Mouse (Mus musculus) lung, postnatal 0 days (tissue): ENCODE data around the gene Kcne3. TPM values are rescaled to one million over a fixed set of nuclear protein-coding genes. Genes with fewer than 3 reads are reported as not detected.

ENCODE experiments used
- ATAC-seq: fragments of 200-750 bp; cut with Nextera tagmentation; 2 replicates; pipeline ENCODE4 v1.8.0; 2017; ENCODE audit warnings: moderate library complexity
- DNase-seq: peaks from one replicate; pipeline ENCODE4 v3.0.0-alpha.2; 2016; ENCODE audit warnings: low spot score
- H3K27ac ChIP-seq: fragments of 300-500 bp; sonication (generic); 2 replicates; pipeline ENCODE4 v1.5.1; 2014; ENCODE audit warnings: antibody characterized with exemption, mild to moderate bottlenecking, low read length, mixed read lengths
- H3K27me3 ChIP-seq: fragments of 300-500 bp; sonication (generic); replicated peaks from 2 replicates; pipeline ENCODE4 v1.6.1; 2014; ENCODE audit warnings: low read length, mixed read lengths; ENCODE audit not compliant: insufficient read depth
- H3K36me3 ChIP-seq: fragments of 300-500 bp; sonication (generic); 2 replicates; pipeline ENCODE4 v1.6.1; 2014; ENCODE audit warnings: low read length, mixed read lengths; ENCODE audit not compliant: insufficient read depth
- H3K4me1 ChIP-seq: fragments of 300-500 bp; sonication (generic); 2 replicates; pipeline ENCODE4 v1.6.1; 2014; ENCODE audit warnings: antibody characterized with exemption, low read depth, low read length, mixed read lengths; ENCODE audit not compliant: insufficient read depth
- H3K4me2 ChIP-seq: fragments of 300-500 bp; sonication (generic); replicated peaks from 2 replicates; pipeline ENCODE4 v1.6.1; 2014; ENCODE audit warnings: low read depth, mild to moderate bottlenecking, low read length, moderate library complexity, mixed read lengths
- H3K4me3 ChIP-seq: fragments of 300-500 bp; sonication (generic); 2 replicates; pipeline ENCODE4 v1.5.1; 2014; ENCODE audit warnings: low read depth, low read length
- H3K9ac ChIP-seq: fragments of 300-500 bp; sonication (generic); replicated peaks from 2 replicates; pipeline ENCODE4 v1.6.1; 2014; ENCODE audit warnings: low read depth, mild to moderate bottlenecking
- H3K9me3 ChIP-seq: fragments of 300-500 bp; sonication (generic); 2 replicates; pipeline ENCODE4 v1.6.1; 2016; ENCODE audit warnings: low read length, mixed read lengths
- CTCF ChIP-seq: IDR thresholded peaks from 2 replicates; pipeline ENCODE4 v1.5.1; 2016; ENCODE audit warnings: antibody characterized with exemption, mild to moderate bottlenecking
- EP300 ChIP-seq: IDR thresholded peaks from 2 replicates; pipeline ENCODE4 v1.6.1; 2016; ENCODE audit warnings: antibody characterized with exemption, mild to moderate bottlenecking, control low read depth
- WGBS: fragments of 180-500 bp; shearing (Covaris S2); extraction: QIAGEN DNeasy Blood & Tissue Kit; methylation state at CpG from one replicate; pipeline ENCODE4 v1.1.7; 2014; 5-methylcytosine and 5-hydroxymethylcytosine counted together
- polyA plus RNA-seq: library from polyadenylated mRNA; unstranded; fragments of >200 nt; fragmentation: Nextera tagmentation; extraction: Ambion mirVana; gene quantifications from 2 replicates; pipeline ENCODE4 v1.2.1, GENCODE M21; 2015

Kcne3 gene
- polyA plus RNA-seq = 3.3 and 4.9 TPM in 2 replicates

DNA sequence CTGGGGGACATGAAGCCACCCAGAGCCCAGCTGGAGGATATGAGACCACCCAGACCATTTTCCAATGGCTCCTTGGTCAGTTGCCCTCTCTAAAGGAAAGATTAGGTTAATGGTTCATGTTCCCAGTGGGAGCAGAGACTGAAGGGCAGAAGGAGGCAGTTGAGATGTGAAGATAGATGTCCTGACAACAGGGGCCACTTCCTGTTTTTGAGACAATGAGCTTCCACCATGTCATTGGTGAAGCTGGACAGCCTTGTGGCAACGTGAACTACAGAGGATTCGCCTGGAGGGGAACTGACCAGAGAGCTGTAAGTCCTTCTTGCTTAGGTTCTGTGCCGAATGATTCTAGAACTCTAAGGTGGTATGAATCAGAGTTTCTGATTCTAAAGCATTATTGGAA is at the start of gene Kcne3:
Gene Kcne3, plus strand, starts transcription at position 234 of the 400 bp plus-strand sequence.
- no peak for DNase-seq
- Histone ChIP-seq H3K27ac (no peak within 1 kb of the TSS), H3K9ac (no peak within 1 kb of the TSS), H3K4me1 (peaks cover 10% of the 10 kb centered on the region; the same call in 1 of the 2 replicates), H3K27me3 (no peaks in the 10 kb centered on the region; the same call in 1 of the 2 replicates), H3K9me3 (no peaks in the 10 kb centered on the region), H3K36me3 (no peaks in the 10 kb centered on the region), H3K4me2 (no peak within 1 kb of the TSS), H3K4me3 (no peak within 1 kb of the TSS)
- no peak for ATAC-seq
- WGBS = 56% methylated on average over 3 of the region's 3 CpGs
- TF ChIP-seq EP300 = no peak
- TF ChIP-seq CTCF = no peak

DNA sequence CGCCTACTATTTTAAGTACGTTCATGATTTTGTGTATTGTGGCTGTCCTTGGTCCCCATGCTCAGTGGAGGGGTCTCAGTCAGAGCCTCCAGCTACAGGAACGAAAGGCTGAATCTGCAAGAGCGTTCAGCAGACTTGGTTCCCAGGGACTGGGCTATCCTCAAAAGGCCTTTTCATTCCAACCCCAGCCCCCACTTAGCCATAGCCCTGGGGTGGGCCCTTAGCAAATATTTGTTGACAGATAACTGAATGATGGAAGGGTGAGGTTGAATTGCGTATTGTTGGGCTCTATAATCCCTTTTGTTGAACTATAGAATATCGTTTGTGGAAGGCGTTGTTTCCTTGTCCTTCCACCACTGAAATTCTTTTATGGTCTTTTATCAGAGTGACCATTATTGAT is 49.8 kb upstream of the Kcne3 start:
- H3K9ac ChIP-seq = no peak overlapping the region
- WGBS = 63% methylated on average over 7 of the region's 7 CpGs
- no peak for DNase-seq
- no peak for ATAC-seq
- 0 out of 2 replicates have a peak, but pooled peaks cover 4% of the 10 kb centered on the region for H3K4me1 ChIP-seq
- H3K27ac ChIP-seq = no peak overlapping the region
- TF ChIP-seq EP300 (no peak), CTCF (no peak)
- no peak overlapping the region for H3K4me3 ChIP-seq
- H3K4me2 ChIP-seq = no peak overlapping the region
- H3K36me3 ChIP-seq = no peaks in the 10 kb centered on the region
- H3K9me3 ChIP-seq = no peaks in the 10 kb centered on the region
- H3K27me3 ChIP-seq = no peaks in the 10 kb centered on the region

DNA sequence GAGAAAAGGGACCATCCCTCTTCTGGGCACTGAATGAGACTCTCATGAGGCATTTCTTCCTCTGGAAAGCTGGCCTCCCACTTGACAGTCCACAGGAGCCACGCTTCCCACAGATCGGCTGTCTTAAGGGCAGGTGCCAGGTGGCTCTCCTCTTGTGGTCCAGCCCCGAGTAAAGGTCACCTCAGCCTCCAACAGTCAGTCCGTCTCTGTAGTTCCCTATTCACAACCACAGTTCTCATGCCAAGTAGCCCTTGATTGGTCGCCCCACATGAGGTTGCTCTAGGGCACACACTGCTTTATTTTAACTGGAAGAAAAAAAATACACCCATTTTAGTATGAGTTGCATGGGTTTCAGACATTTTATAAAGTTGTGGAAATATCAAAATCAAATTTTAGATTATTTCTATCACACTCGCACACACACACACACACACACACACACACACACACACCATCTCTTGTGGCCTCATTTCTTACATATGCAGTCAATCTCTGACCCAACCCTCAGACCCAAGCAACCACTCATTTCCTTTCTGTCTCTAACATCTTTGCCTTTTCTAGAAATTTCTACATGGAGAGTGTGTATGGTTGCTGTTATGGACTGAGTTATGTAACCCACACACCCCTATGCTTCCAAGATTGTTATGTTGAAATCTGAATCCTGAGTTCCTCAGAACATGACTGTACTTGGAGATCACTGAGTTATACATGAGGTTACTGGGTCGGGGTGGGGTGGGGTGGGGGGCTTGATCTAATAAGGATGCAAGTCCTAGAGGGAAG is 47.9 kb upstream of the Kcne3 start:
- Histone ChIP-seq H3K4me1 (no peaks in the 10 kb centered on the region), H3K27me3 (no peaks in the 10 kb centered on the region), H3K9ac (no peak overlapping the region), H3K36me3 (no peaks in the 10 kb centered on the region), H3K4me3 (no peak overlapping the region), H3K9me3 (no peaks in the 10 kb centered on the region), H3K4me2 (no peak overlapping the region), H3K27ac (no peak overlapping the region)
- ATAC-seq (no peak), DNase-seq (peak; percentile 18)
- TF ChIP-seq EP300 = no peak
- no peak for TF ChIP-seq CTCF
- WGBS = 65% methylated on average over 7 of the region's 7 CpGs

GRCm38 (mm10) chr7:100130592-100130991 is 45.7 kb upstream of the Kcne3 start:
- Histone ChIP-seq H3K27ac (no peak overlapping the region), H3K4me1 (no peaks in the 10 kb centered on the region), H3K9me3 (no peaks in the 10 kb centered on the region), H3K4me3 (no peak overlapping the region), H3K27me3 (no peaks in the 10 kb centered on the region), H3K4me2 (no peak overlapping the region), H3K36me3 (no peaks in the 10 kb centered on the region), H3K9ac (no peak overlapping the region)
- ATAC-seq (no peak), DNase-seq (no peak)
- no peak for TF ChIP-seq CTCF
- no peak for TF ChIP-seq EP300
- 37% methylated on average over 6 of the region's 6 CpGs for whole genome bisulfite sequencing

DNA sequence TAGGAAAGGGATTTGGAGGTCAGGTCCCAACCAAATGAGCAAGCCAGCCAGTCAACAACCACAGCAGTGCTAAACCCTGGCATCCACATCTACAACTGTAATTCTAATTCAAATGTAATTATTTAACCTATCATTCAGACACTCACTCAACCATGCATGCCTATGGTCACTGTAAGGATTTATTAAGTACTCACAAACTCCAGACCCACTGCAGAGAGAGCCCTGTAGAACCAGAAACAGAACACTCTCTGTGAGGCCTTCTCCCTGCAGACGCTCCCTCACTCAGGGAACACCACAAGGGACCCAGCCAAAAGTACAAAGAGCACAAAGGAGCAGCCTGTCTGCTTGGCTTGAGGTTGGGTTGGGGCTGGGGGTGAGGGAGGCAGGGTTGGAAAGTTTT is 43.9 kb upstream of the Kcne3 start:
- ATAC-seq = no peak
- TF ChIP-seq EP300 (no peak), CTCF (no peak)
- no peak for DNase-seq
- Histone ChIP-seq H3K9me3 (no peaks in the 10 kb centered on the region), H3K9ac (no peak overlapping the region), H3K27ac (no peak overlapping the region), H3K27me3 (no peaks in the 10 kb centered on the region), H3K4me3 (no peak overlapping the region), H3K36me3 (no peaks in the 10 kb centered on the region), H3K4me2 (no peak overlapping the region), H3K4me1 (no peaks in the 10 kb centered on the region)
- WGBS = 80% methylated on average over 1 of the region's 1 CpGs

DNA sequence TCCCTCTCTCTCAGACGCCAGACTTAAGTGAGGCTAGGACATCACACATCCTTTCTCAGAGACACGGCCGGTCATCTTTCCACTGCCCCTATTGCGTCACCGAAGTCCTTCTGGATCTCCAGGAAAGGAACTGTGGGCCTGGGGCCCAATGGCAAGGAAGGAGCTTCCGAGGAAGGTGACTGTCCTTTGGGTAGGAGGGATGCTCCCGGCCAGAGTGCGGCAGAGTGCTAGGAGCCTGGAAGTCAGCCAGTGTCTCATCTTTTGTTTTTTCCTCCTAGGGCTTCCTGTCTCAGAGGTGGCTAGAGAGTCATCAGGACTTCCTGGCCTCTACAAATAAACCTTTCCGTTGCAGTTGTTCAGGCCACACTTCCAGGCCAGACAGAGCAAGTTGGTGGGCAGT is 39.3 kb upstream of the Kcne3 start:
- Histone ChIP-seq H3K27ac (no peak overlapping the region), H3K4me3 (no peak overlapping the region), H3K36me3 (no peaks in the 10 kb centered on the region), H3K9me3 (no peaks in the 10 kb centered on the region), H3K9ac (no peak overlapping the region), H3K4me2 (no peak overlapping the region), H3K27me3 (no peaks in the 10 kb centered on the region), H3K4me1 (no peaks in the 10 kb centered on the region)
- WGBS = 36% methylated on average over 9 of the region's 9 CpGs
- ATAC-seq = peak; percentile 43
- DNase-seq = no peak
- TF ChIP-seq EP300 = no peak
- no peak for TF ChIP-seq CTCF
